Mouse (Mus musculus): ENCODE measurements around the gene 2210016L21Rik. TPM values are rescaled to one million over a fixed set of nuclear protein-coding genes. Genes with fewer than 3 reads are reported as not detected.
"Not testable (repeated sequence)": the region's sequence is repeated elsewhere in the genome, so short reads cannot be mapped to it uniquely, and the experiment has no call there.

Gene 2210016L21Rik
- 100 to 1,000 TPM; 185 to 227 TPM for total RNA-seq (2021)

GRCm38 (mm10) chr5:114942074-114942765 lies at the start of gene 2210016L21Rik:
Gene 2210016L21Rik (plus strand): TSS chr5:114942158.
- DNase-seq, result peak; percentile 85

GRCm38 (mm10) chr5:114895542-114895941 lies 46.4 kb upstream of the 2210016L21Rik start:
- no peak for DNase-seq

GRCm38 (mm10) chr5:114896688-114897373 lies 45.1 kb upstream of the 2210016L21Rik start, which contains the start of gene Oasl2:
Gene Oasl2 (plus strand): TSS chr5:114896936.
- DNase-seq, result no peak

- no peak for DNase-seq
Observed at GRCm38 (mm10) chr5:114897374-114897793, 44.6 kb upstream of the 2210016L21Rik start.

- no peak for DNase-seq
Observed at GRCm38 (mm10) chr5:114898857-114899256, 43.1 kb upstream of the 2210016L21Rik start.

GRCm38 (mm10) chr5:114902413-114902812 lies 39.5 kb upstream of the 2210016L21Rik start:
- no peak for DNase-seq

GRCm38 (mm10) chr5:114908598-114909305 lies 33.2 kb upstream of the 2210016L21Rik start:
- DNase-seq, result no peak

GRCm38 (mm10) chr5:114913686-114914085 lies 28.3 kb upstream of the 2210016L21Rik start:
- no peak for DNase-seq

GRCm38 (mm10) chr5:114914855-114915254 lies 27.1 kb upstream of the 2210016L21Rik start:
- no peak for DNase-seq

GRCm38 (mm10) chr5:114915854-114916253 lies 26.1 kb upstream of the 2210016L21Rik start:
- no peak for DNase-seq

GRCm38 (mm10) chr5:114916777-114917176 lies 25.2 kb upstream of the 2210016L21Rik start:
- no peak for DNase-seq

- not testable (repeated sequence) for DNase-seq
Observed at GRCm38 (mm10) chr5:114917357-114917756, 24.6 kb upstream of the 2210016L21Rik start.

- no peak for DNase-seq
Observed at GRCm38 (mm10) chr5:114921551-114922365, 20.2 kb upstream of the 2210016L21Rik start.

- DNase-seq, result no peak
Observed at GRCm38 (mm10) chr5:114922366-114922731, 19.6 kb upstream of the 2210016L21Rik start.

GRCm38 (mm10) chr5:114922998-114923473 lies 18.9 kb upstream of the 2210016L21Rik start, which contains the start of gene Oasl1:
Gene Oasl1 (plus strand): TSS chr5:114923240.
- no peak for DNase-seq

- DNase-seq, result no peak
Observed at GRCm38 (mm10) chr5:114926153-114926684, 15.7 kb upstream of the 2210016L21Rik start.

GRCm38 (mm10) chr5:114926753-114927152 lies 15.2 kb upstream of the 2210016L21Rik start:
- no peak for DNase-seq

- DNase-seq, result no peak
Observed at GRCm38 (mm10) chr5:114931626-114932025, 10.3 kb upstream of the 2210016L21Rik start.

GRCm38 (mm10) chr5:114933206-114933605 lies 8.8 kb upstream of the 2210016L21Rik start:
- DNase-seq, result no peak

GRCm38 (mm10) chr5:114935838-114936237 lies 6.1 kb upstream of the 2210016L21Rik start:
- DNase-seq, result no peak

- DNase-seq, result not testable (repeated sequence)
Observed at GRCm38 (mm10) chr5:114941138-114941537, 820 bp upstream of the 2210016L21Rik start.

- DNase-seq, result no peak
Observed at GRCm38 (mm10) chr5:114942766-114943130, 790 bp downstream of the 2210016L21Rik start.

Data from layer of hippocampus, postnatal 36 days (tissue).